Mouse (Mus musculus): Measurements from ENCODE around the gene Tmsb15b2. TPM values are rescaled to one million over a fixed set of nuclear protein-coding genes. Genes with fewer than 3 reads are reported as not detected.

Gene Tmsb15b2
- not detected in 2 replicates for polyA plus RNA-seq (2012; rRNA removed)

GRCm38 (mm10) chrX:136975397-136975796 is at the start of gene Tmsb15b2:
Gene Tmsb15b2 (minus strand): TSS chrX:136975497.

GRCm38 (mm10) chrX:136992978-136993547 is 17.8 kb upstream of the Tmsb15b2 start, which contains the start of gene Zcchc18:
Gene Zcchc18 (plus strand): TSS chrX:136993155.

GRCm38 (mm10) chrX:136976424-136977084 is 1.3 kb upstream of the Tmsb15b2 start, which contains the start of the genes Tmsb15l and Tmsb15b1:
Gene Tmsb15l (minus strand): TSS chrX:136976869.
Gene Tmsb15b1 (minus strand): TSS chrX:136976874.

GRCm38 (mm10) chrX:136927031-136927430 is 48.3 kb downstream of the Tmsb15b2 start, which contains the start of gene H2bfm:
Gene H2bfm (plus strand): TSS chrX:136927325.

Other genes with a start within 250 kb of the Tmsb15b2 start
- 4.5 and 7.0 TPM in 2 replicates for gene Morf4l2, start 231.8 kb downstream of the Tmsb15b2 start, polyA plus RNA-seq (2012; rRNA removed)
- gene Glra4, start 195.4 kb downstream of the Tmsb15b2 start, polyA plus RNA-seq (2012; rRNA removed): not detected in 2 replicates
- 2.2 and 2.8 TPM in 2 replicates for gene Plp1, start 152.8 kb downstream of the Tmsb15b2 start, polyA plus RNA-seq (2012; rRNA removed)
- gene Rab9b, start 106.7 kb downstream of the Tmsb15b2 start, polyA plus RNA-seq (2012; rRNA removed): not detected in 2 replicates
- gene H2bfm, start 48.2 kb downstream of the Tmsb15b2 start, polyA plus RNA-seq (2012; rRNA removed): not detected in 2 replicates
- gene Tmsb15l, start 1.4 kb upstream of the Tmsb15b2 start, polyA plus RNA-seq (2012; rRNA removed): 0.15 TPM in 1 of 2 replicates, not detected in the other
- not detected in 2 replicates for gene Tmsb15b1, start 1.4 kb upstream of the Tmsb15b2 start, polyA plus RNA-seq (2012; rRNA removed)
- gene Zcchc18, start 17.7 kb upstream of the Tmsb15b2 start, polyA plus RNA-seq (2012; rRNA removed): 0.16 and 0.40 TPM in 2 replicates
- 0.42 and 0.43 TPM in 2 replicates for gene Slc25a53, start 62.8 kb upstream of the Tmsb15b2 start, polyA plus RNA-seq (2012; rRNA removed)
- gene Fam199x, start 74.1 kb upstream of the Tmsb15b2 start, polyA plus RNA-seq (2012; rRNA removed): 0.14 and 0.23 TPM in 2 replicates
- gene Esx1, start 146.6 kb upstream of the Tmsb15b2 start, polyA plus RNA-seq (2012; rRNA removed): not detected in 2 replicates